Mouse (Mus musculus): ENCODE measurements at regions not wholly inside any gene's neighbourhood (a gene's known extent, or its start where the extent isn't known, plus 50 kb on each side); places are given as distances from the start of the nearest gene placed in this dataset.

GRCm38 (mm10) chr4:7597671-7598390 lies 641.0 kb downstream of the Car8 start:
- DNase-seq, result no peak

DNA sequence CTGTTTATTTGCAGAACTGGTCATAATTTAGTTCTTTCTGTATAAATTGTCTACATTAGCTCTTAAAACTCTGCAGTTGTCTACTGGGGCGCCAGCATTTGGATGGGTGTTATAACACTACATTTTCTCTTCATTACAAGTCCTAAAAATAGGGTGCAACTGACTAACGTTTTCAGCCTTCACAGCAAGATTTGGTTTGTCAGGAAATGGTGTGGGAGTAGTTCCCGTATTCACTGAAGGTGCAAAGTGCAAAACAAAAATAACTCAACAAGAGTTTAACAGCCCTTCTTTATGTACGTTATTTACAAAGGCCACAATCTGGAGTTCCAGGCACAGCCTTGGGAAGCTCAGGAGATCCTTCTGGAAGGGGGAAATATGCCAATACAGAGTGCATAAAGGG lies 642.7 kb downstream of the Car8 start:
- no peak for DNase-seq

DNA sequence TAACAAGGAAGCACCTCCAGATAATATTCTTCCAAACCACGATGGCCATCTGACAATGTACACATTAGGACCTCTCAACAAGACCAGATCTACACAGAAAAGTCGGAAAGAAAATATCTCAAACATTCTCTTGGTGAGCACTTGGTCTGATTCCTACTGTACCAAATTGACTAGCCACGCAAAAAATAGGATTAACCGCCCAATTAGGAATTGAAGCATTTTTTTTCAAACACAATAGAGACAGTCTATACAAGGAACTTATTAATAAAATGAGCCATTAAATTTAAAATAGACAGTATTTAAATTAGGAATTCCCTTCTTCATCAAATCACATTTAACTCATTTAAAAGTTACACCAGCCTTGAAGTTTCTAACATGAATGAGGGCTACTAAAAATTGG lies 655.0 kb downstream of the Car8 start:
- DNase-seq, result no peak

DNA sequence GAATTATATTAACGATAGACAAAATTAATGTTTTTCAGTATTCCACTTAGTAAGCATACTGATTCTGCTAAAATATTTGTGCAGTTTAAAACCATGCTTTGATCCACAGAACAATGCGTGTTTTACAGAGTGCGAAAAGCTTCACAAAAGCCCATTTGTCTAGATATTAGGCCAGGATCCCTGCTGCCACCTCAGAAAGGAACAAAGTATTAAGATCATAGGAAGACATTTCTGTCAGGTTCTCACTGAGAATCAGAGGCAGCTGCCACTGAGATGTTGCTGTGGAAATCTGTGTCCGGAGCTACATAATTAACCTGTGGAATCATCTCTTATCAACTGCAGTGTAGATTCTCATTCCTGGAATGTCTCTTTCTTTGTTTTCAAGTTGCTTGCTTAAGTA lies 656.9 kb downstream of the Car8 start:
- peak; percentile 17 for DNase-seq

DNA sequence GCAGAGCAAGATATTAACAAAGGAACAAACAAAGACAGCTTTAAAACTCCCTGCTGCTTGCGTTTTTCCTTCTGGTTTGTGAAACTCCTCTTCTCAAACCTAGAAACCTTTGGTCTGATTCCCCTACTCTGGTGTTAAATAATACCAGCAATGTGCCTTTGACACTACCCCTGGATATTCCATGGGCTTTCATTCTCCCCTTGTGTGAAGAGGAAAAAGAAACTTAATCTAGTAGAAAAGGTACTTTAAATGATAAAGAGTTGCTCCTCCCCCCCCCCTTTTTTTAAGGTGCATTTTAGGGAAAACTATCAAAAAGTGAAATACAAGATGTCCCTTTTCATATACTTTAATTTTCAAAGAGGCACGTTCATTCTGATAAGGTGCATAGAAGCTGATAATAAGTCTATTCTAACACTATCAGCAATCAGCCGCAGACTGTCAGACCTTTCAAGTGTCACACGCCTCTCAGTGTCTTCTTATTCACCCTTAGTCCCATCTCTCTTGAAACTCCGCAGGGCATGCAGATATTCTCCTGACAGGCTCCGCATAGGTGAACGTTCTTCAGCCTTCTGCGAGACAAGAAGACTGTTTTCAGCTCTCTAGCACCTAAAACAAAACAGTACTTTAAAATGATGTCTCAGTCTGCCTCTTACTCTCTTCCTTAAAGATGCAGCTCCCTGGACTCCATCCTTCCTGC lies 657.5 kb downstream of the Car8 start:
- DNase-seq, result peak; percentile 10

GRCm38 (mm10) chr4:7580554-7581219 lies 658.2 kb downstream of the Car8 start:
- no peak for DNase-seq

- DNase-seq, result no peak
These were observed 664.8 kb downstream of the Car8 start for GRCm38 (mm10) chr4:7574011-7574410.

GRCm38 (mm10) chr4:7567687-7568393 lies 671.0 kb downstream of the Car8 start:
- no peak for DNase-seq

DNA sequence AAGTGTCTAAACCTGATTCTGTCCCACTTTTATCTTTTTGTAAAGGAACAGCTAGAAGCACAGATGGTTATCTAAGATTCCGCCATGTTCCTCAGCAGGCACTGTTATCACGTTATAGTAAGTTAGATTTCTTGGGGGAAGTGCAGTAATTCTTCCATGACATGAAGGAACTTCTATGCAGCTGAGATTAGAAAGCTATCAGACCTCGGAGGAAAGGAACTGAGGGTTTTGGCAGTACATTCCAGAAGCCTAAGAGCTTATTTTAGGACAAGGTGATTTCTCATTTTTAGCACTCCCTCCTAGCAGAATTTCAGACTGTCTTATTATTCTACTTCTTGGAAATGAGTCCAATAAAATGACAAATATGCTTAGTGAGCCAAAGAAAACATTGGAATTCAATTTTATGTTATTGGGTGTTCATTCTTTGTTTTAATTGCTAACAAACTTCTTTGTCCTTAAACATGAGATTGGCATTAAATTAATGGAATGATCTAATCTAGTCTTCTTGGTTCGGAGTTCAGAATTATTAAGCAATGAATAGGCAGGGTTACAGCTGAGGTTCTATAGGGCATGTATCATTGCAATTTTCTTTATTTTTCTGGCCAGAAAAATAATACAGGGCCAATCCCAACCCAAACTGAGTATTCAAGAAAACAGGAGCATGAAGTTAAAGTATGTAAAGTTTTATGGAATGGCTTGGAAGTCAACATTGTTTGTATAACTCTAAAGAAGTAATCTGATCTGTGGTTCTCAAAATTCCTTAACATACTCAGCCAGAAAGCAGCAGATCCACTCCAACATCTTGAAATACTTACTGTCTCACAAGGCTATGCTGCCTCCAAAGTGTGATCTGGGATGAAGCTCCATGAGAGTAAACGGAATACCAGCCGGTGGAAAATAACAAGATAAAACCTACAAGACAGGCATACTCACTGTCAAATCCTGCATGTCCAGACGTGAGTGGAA lies 678.7 kb downstream of the Car8 start:
- no peak for DNase-seq

- no peak for DNase-seq
These were observed 680.1 kb downstream of the Car8 start for GRCm38 (mm10) chr4:7558721-7559120.

- no peak for DNase-seq
These were observed 704.5 kb downstream of the Car8 start for GRCm38 (mm10) chr4:7534301-7534700.

DNA sequence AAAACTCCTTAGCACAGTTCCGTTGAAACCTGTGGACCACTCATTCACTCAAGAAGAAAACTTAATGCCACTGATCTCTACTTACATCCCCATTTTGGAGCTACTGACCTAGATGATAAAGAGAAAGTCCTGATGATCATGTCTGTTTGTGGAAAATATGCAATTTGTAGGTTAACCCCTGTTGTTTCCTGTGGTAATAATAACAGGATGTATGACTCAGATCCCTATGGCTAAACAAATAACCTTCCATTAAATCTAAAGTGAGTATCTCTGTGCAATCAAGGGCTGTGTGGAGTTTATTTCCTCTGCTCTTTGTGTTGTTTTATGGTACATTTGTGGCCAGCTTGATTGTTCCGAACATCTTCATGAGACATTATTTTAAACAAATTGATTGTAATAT lies 711.1 kb downstream of the Car8 start:
- DNase-seq, result no peak

GRCm38 (mm10) chr4:7513081-7513480 lies 725.8 kb downstream of the Car8 start:
- DNase-seq, result no peak

DNA sequence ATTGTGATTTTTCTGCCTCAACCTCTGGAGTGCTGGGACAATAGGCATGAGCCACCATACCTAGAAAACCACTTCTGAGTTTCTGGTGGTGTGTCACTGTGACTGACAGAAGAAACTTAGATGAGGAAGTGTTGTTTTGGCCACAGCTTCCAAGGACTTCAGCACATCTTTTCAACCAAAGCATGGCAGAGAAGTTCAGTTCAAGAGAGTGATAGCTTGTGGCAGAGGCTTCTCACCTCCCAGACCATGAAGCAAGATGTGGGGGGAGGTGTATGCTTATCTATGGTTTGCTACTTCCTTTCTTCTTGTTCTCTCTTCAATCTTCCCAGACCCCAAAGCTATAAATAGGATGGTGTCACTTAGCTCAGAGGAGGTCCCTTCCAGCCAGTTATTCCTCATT lies 753.3 kb downstream of the Car8 start:
- peak; percentile 49 for DNase-seq

GRCm38 (mm10) chr4:7455130-7455529 lies 783.7 kb downstream of the Car8 start:
- no peak for DNase-seq

DNA sequence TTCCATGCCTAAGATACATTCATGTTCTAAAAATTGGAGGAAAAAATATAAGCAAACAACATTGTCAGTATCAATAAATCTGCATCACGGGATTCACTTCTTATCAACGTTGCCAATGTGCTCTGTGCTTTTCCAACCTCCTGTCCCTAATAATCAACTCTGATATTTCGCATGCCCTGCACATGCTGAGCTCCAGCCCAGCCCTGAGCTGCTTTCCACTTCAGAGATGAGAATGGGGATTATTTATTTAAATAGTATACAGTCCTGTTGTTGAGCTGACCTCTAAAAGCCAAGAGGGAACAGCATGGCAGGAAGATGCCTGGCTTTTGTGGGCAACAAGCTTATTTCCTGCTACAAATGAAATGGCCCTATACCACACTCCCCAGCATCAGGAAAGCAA lies 786.2 kb downstream of the Car8 start:
- DNase-seq, result no peak

DNA sequence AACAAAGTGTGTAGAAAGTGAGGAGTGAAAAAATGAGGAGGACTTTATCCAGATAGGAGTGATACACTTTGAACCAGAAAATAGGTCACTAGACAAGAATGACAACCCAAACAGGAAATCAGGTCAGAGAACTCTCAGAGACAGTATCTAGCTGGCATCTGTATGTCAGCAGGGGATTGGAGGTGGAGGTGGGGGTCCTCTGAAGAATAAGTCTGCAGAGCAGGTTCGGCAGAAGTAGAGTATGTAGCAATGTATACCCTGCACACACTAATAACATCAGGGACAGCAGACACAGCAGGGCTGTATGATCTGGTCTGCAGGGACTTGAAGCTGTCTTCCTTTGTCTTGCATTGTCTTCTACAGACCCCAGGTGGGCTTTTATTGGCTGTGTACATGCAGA lies 787.9 kb downstream of the Car8 start:
- no peak for DNase-seq

DNA sequence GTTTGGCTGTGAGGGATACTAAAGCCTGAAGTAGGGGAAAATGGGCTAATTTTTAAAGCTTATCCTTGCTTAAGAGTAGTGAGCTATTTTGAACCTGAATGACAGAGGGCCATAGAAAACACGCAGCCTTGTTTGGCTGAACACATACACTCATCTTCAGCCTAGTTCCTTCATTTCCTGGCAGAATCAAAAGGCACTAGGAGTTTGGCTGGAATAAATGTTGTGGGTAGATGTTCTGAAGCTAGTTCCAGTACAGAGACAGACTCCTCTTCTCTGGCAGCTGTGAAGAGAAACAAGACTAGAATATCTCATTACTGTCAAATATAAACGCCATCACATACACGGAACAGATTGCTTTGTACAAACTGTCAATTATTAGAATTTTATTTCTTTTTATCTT lies 809.5 kb downstream of the Car8 start:
- no peak for DNase-seq

DNA sequence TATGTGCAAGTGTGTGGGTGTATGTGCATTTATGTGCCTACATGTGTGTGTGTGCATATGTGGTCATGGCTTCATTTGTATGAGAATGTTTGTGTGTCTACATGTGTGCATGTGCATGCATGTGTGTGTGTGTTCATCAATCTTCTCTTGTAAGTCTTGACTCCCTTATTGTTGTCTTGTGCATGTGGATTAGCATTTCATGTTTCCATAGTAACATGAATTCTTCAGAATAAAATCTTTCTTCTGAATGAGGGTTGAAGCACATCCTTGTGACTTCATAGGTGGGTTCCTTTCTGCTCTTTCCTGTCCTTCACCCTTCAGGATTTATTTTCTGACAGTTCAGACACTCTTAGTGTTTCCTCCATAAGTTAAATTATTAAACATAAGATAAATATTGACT lies 814.8 kb downstream of the Car8 start:
- DNase-seq, result no peak

GRCm38 (mm10) chr4:7423204-7423603 lies 815.6 kb downstream of the Car8 start:
- DNase-seq, result no peak

- no peak for DNase-seq
These were observed 816.1 kb downstream of the Car8 start for GRCm38 (mm10) chr4:7422787-7423186.

DNA sequence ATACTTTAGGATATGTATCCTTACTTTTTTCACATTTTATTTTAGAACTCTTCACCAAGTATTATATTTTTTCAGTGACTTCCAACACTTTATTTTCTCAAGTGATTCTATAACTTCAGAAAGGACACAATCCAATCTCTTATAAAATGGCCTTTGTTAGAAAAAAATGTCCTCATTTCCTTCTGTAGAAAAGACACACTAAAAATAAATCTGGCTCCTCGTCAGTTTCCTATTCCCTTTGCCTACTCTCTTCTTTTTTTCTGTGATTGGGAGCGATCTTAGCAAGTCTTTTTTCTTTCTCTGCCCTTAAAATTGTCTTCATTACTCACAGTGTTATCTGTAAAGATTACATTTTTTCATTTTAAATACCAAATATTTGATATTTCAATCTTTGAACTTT lies 824.5 kb downstream of the Car8 start:
- DNase-seq, result no peak
